Mouse (Mus musculus) liver, embryonic 14.5 days (tissue): ENCODE results near the gene Mlph. TPM values are rescaled to one million over a fixed set of nuclear protein-coding genes. Genes with fewer than 3 reads are reported as not detected.

Experiments used
- ATAC-seq: fragments of 200-750 bp; cut with Nextera tagmentation; 2 replicates; pipeline ENCODE4 v1.8.0; 2017; ENCODE audit warnings: moderate number of reproducible peaks, mild to moderate bottlenecking, moderate library complexity; ENCODE audit not compliant: insufficient read depth
- DNase-seq, 3 experiments: peaks; one replicate each; pipeline ENCODE4 v3.0.0-alpha.2; 2012 to 2013; ENCODE audit warnings: low read depth in 3 of 3, low spot score in 3 of 3
- H3K27ac ChIP-seq: fragments of 300-500 bp; sonication (generic); 2 replicates; pipeline ENCODE4 v1.5.1; 2014; ENCODE audit warnings: moderate library complexity, mild to moderate bottlenecking, control low read depth, inconsistent platforms
- H3K27me3 ChIP-seq: fragments of 300-500 bp; sonication (generic); 2 replicates; pipeline ENCODE4 v1.6.1; 2014; ENCODE audit warnings: mild to moderate bottlenecking, low read length, moderate library complexity; ENCODE audit not compliant: control insufficient read depth, insufficient read depth
- H3K36me3 ChIP-seq: fragments of 300-500 bp; sonication (generic); replicated peaks from 2 replicates; pipeline ENCODE4 v1.6.1; 2014; ENCODE audit warnings: low read depth; ENCODE audit not compliant: control insufficient read depth, insufficient read depth
- H3K4me1 ChIP-seq, 2 experiments: fragments of 200-500 bp in 1 of 2; fragments of 300-500 bp in 1 of 2; sonication (generic) in 1 of 2; replicated peaks; 2 replicates each; pipeline ENCODE4 v1.6.1; 2012 to 2014; ENCODE audit warnings: antibody characterized with exemption in 1 of 2, inconsistent platforms in 1 of 2, low read length in 1 of 2; ENCODE audit not compliant: control insufficient read depth in 2 of 2, insufficient read depth in 2 of 2
- H3K4me2 ChIP-seq: fragments of 300-500 bp; sonication (generic); 2 replicates; pipeline ENCODE4 v1.6.1; 2014; ENCODE audit warnings: low read depth, mild to moderate bottlenecking, control low read depth, moderate library complexity
- H3K4me3 ChIP-seq, 2 experiments: fragments of 200-500 bp in 1 of 2; fragments of 300-500 bp in 1 of 2; sonication (generic) in 1 of 2; 2 replicates each; pipeline ENCODE4 v1.5.1; 2012 to 2014; ENCODE audit warnings: low read depth in 2 of 2, low read length in 2 of 2, mild to moderate bottlenecking in 2 of 2, control low read depth in 1 of 2, inconsistent platforms in 1 of 2, moderate library complexity in 1 of 2; ENCODE audit not compliant: insufficient read depth in 1 of 2
- H3K9ac ChIP-seq: fragments of 300-500 bp; sonication (generic); replicated peaks from 2 replicates; pipeline ENCODE4 v1.6.1; 2014; ENCODE audit warnings: mild to moderate bottlenecking, control low read depth, moderate library complexity
- H3K9me3 ChIP-seq: fragments of 300-500 bp; sonication (generic); 2 replicates; pipeline ENCODE4 v1.6.1; 2016; ENCODE audit warnings: low read length, mixed read lengths; ENCODE audit not compliant: control insufficient read depth
- CTCF ChIP-seq: IDR thresholded peaks from 2 replicates; pipeline ENCODE4 v1.5.1; 2016; ENCODE audit warnings: antibody characterized with exemption, low read depth, control low read depth
- EP300 ChIP-seq: IDR thresholded peaks from 2 replicates; pipeline ENCODE4 v1.6.1; 2016; ENCODE audit warnings: antibody characterized with exemption, low read depth
- WGBS: fragments of 180-500 bp; shearing (Covaris S2); extraction: QIAGEN DNeasy Blood & Tissue Kit; methylation state at CpG from one replicate; pipeline ENCODE4 v1.1.7; 2014; ENCODE audit not compliant: insufficient replicate concordance; 5-methylcytosine and 5-hydroxymethylcytosine counted together
- polyA plus RNA-seq, 2 experiments: library from polyadenylated mRNA; depleted of rRNA in 1 of 2; stranded (reverse) in 1 of 2; unstranded in 1 of 2; fragments of >200 nt; fragmentation: Nextera tagmentation in 1 of 2; extraction: Ambion mirVana in 1 of 2; gene quantifications; 2 replicates each; pipeline versions ENCODE4 v1.2.1 to v1.2.3; 2012 to 2014

Gene Mlph
- polyA plus RNA-seq, 2 experiments: 0.01 TPM; not detected in 1

- DNase-seq: no peak
- Histone ChIP-seq H3K27ac (no peak overlapping the region), H3K4me3 (no peak overlapping the region), H3K36me3 (no peaks in the 10 kb centered on the region), H3K9me3 (no peaks in the 10 kb centered on the region), H3K27me3 (no peaks in the 10 kb centered on the region), H3K4me1 (no peaks in the 10 kb centered on the region), H3K9ac (no peak overlapping the region), H3K4me2 (no peak overlapping the region)
- 54% methylated on average over 14 of the region's 14 CpGs for WGBS
- no peak for ATAC-seq
- TF ChIP-seq EP300: no peak
These were observed 18.0 kb upstream of the Mlph start for GRCm38 (mm10) chr1:90896741-90897361.

GRCm38 (mm10) chr1:90898012-90898411 lies 16.9 kb upstream of the Mlph start:
- no peak overlapping the region for H3K27ac ChIP-seq
- no peaks in the 10 kb centered on the region for H3K4me1 ChIP-seq
- ATAC-seq: no peak
- no peak overlapping the region for H3K4me2 ChIP-seq
- WGBS: 18% methylated on average over 1 of the region's 1 CpGs
- no peaks in the 10 kb centered on the region for H3K27me3 ChIP-seq
- H3K9me3 ChIP-seq: no peaks in the 10 kb centered on the region
- H3K9ac ChIP-seq: no peak overlapping the region
- H3K4me3 ChIP-seq: no peak overlapping the region
- TF ChIP-seq EP300 (no peak), CTCF (no peak)
- DNase-seq: no peak
- no peaks in the 10 kb centered on the region for H3K36me3 ChIP-seq

- no peaks in the 10 kb centered on the region for H3K9me3 ChIP-seq
- TF ChIP-seq CTCF (no peak), EP300 (no peak)
- DNase-seq (no peak), ATAC-seq (no peak)
- H3K4me3 ChIP-seq: no peak overlapping the region
- H3K4me2 ChIP-seq: no peak overlapping the region
- H3K36me3 ChIP-seq: no peaks in the 10 kb centered on the region
- H3K27me3 ChIP-seq: no peaks in the 10 kb centered on the region
- 56% methylated on average over 5 of the region's 5 CpGs for WGBS
- no peak overlapping the region for H3K9ac ChIP-seq
- no peak overlapping the region for H3K27ac ChIP-seq
- H3K4me1 ChIP-seq: no peaks in the 10 kb centered on the region
These were observed 15.1 kb upstream of the Mlph start for GRCm38 (mm10) chr1:90899816-90900215.

GRCm38 (mm10) chr1:90900406-90900805 lies 14.5 kb upstream of the Mlph start:
- H3K4me1 ChIP-seq: no peaks in the 10 kb centered on the region
- ATAC-seq: no peak
- H3K4me3 ChIP-seq: no peak overlapping the region
- no peak for DNase-seq
- H3K27me3 ChIP-seq: no peaks in the 10 kb centered on the region
- H3K9me3 ChIP-seq: no peaks in the 10 kb centered on the region
- no peak overlapping the region for H3K9ac ChIP-seq
- H3K27ac ChIP-seq: no peak overlapping the region
- TF ChIP-seq CTCF (no peak), EP300 (no peak)
- H3K4me2 ChIP-seq: no peak overlapping the region
- 63% methylated on average over 6 of the region's 6 CpGs for WGBS
- H3K36me3 ChIP-seq: no peaks in the 10 kb centered on the region

- ATAC-seq: no peak
- H3K4me1 ChIP-seq: no peaks in the 10 kb centered on the region
- H3K4me2 ChIP-seq: no peak overlapping the region
- H3K36me3 ChIP-seq: no peaks in the 10 kb centered on the region
- no peak overlapping the region for H3K9ac ChIP-seq
- H3K27me3 ChIP-seq: no peaks in the 10 kb centered on the region
- WGBS: 60% methylated on average over 4 of the region's 4 CpGs
- TF ChIP-seq CTCF (no peak), EP300 (no peak)
- no peak overlapping the region for H3K4me3 ChIP-seq
- no peak for DNase-seq
- no peaks in the 10 kb centered on the region for H3K9me3 ChIP-seq
- H3K27ac ChIP-seq: no peak overlapping the region
These were observed 13.6 kb upstream of the Mlph start for GRCm38 (mm10) chr1:90901246-90901645.
